Mouse (Mus musculus) gastrocnemius, postnatal 14 days (tissue): ENCODE measurements at regions not wholly inside any gene's neighbourhood (a gene's known extent, or its start where the extent isn't known, plus 50 kb on each side); places are given as distances from the start of the nearest gene placed in this dataset.

ENCODE experiments used
- DNase-seq: peaks from one replicate; pipeline ENCODE4 v3.0.0; 2021; ENCODE audit warnings: mixed read lengths
- intact Hi-C: fragments of 180-260 bp; cut with DNase I; formaldehyde crosslinking; loops from one replicate; pipeline ENCODE4 v1.15.1; 2025; ENCODE audit warnings: low total_unique reads

- intact Hi-C loops, result no loop called here
- no peak for DNase-seq
Observed at GRCm38 (mm10) chr4:94160620-94161019, 395.7 kb upstream of the Gm10306 start.

- intact Hi-C loops, result no loop called here
- no peak for DNase-seq
Observed at GRCm38 (mm10) chr4:94173096-94173495, 383.2 kb upstream of the Gm10306 start.

DNA sequence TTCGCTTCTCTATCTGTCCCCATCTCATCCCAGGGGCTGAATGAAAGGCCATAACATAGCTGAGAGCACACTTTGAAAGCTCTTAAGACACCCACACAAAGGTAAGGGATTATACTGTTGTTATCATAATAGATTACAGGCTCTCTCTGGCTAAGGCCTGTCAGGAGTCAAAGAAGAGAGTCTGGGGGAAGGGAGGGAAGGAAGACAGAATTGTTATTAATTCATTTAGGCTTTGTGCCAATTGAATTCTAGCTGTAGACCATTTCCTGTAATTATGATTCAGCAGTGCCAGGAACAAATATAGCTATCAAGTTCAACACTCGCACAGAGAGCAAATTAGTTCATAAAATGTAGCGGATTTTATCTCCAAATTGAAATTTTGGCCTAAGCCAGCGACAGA is 369.3 kb upstream of the Gm10306 start:
- DNase-seq, result no peak
- intact Hi-C loops, result no loop called here

DNA sequence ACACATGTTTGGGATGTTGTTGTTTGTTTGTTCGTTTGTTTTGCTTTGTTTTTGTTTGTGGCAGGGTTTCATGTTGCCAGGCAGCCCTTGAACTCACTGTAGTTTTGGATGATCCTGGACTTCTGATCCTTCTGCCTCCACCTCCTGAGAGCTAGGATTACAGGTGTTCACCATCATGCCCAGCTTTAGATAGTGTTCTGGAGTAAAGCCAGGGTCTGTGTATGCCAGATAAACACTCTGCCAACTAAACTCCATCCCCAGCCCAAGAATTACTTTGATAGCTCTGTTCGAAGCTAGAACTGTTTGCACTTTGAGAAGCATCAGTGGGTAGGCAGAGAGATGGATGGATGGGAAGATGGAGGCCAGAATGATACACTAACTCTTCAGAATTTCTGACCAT is 368.0 kb upstream of the Gm10306 start:
- no peak for DNase-seq
- intact Hi-C loops, result no loop called here

DNA sequence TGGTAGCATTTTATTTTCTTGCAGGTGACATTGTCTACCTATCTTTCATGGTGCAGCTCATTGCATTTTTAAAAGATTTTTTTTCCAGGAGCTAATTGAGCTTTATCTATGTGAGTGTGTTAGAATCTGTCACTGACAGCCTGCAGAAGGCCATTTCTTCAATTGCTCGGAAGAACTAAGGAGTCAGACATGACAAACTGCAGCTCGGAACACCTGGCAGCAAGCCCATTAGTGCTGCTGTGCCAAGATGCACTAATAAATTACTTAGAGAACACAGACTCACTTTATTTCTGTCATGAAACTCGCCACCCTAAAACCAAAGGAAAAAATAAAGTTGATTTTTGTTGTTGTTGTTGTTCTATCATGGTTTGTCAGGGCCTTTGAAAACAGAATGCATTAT is 367.5 kb upstream of the Gm10306 start:
- peak; percentile 28 for DNase-seq
- intact Hi-C loops, result no loop called here

DNA sequence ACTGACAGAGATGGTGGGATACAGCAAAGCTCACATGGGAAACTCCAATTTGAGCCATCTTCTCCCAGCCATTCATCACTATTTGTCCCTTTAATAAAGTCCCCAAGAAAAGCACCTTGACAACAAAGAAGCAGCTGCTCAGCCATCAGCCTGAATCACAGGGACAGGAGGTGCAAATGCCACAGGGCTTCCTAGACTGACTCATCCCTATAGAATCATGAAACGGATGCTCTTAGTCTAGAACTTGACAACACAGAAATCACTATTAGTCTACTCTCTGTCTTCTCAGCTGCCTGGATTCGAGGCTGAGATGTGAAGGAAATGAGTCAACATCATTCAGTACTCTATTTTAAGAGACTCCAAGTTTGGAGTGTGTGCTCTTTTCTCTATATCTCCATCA is 365.4 kb upstream of the Gm10306 start:
- intact Hi-C loops, result no loop called here

GRCm38 (mm10) chr4:94216265-94216664 is 340.1 kb upstream of the Gm10306 start:
- DNase-seq, result no peak
- intact Hi-C loops, result no loop called here

More for the DNA sequence above, 365.4 kb upstream of the Gm10306 start:
- no peak for DNase-seq

- intact Hi-C loops, result no loop called here
- DNase-seq, result no peak
Observed at GRCm38 (mm10) chr4:94235650-94236206, 320.6 kb upstream of the Gm10306 start.

DNA sequence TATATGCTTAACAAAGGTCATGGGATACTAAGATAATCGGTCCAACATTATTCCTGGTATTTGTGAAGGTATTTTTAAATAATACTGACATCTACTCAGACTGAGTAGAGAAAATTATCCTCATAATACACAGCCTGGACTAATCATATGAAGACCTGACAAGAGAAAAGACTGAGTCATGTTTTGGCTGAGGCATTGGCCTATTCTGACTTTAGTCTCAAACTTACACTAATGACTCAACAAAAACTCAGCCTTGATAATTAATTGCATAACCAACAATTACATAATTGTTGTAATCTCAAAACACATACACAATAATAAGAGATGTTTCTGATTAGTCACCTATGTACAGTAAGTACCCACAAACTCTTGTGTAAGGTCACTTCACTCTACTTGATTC is 300.3 kb upstream of the Gm10306 start:
- intact Hi-C loops, result no loop called here
- no peak for DNase-seq

GRCm38 (mm10) chr4:94261136-94261535 is 295.2 kb upstream of the Gm10306 start:
- intact Hi-C loops, result no loop called here
- no peak for DNase-seq

GRCm38 (mm10) chr4:94281732-94282131 is 274.6 kb upstream of the Gm10306 start:
- DNase-seq, result no peak

DNA sequence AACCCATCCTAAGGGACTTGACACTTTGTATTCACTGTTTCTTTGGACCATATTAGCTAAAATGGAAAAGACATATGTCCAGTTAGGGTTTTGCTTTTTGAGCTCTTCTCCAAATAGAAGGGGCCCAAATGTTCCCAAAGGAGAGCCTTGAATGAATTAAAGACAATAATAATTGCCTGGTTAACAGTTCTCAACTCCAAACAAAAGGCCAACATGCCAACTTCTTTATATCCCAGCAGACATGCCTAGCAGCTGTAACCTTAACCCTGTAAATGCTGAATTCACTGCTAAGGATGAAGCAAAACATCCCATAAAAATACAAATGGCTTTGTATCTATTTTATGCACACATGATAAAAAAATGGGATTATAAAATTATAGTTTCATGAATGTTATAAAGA is 264.2 kb upstream of the Gm10306 start:
- no peak for DNase-seq
- intact Hi-C loops, result no loop called here

More at GRCm38 (mm10) chr4:94281732-94282131, 274.6 kb upstream of the Gm10306 start:
- intact Hi-C loops, result no loop called here

DNA sequence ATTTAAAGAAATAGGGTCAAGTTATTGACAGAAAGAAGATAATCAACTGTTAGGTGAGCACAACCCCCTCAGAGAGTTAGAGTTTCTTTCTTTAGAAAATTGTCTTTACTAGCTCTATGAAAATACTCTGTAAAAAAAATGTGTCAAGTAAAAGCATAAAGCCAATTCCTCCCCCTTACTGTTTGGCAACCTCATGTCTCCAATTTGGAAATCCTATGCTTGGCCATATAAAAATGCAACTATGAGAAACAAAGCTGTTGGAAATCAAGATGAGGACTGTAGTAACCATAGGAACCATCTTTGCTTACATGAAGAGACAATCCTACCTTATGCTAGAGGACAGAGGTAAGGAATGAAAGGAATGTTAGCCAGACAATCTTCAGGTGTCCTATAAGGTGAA is 239.0 kb upstream of the Gm10306 start:
- intact Hi-C loops, result no loop called here
- DNase-seq, result no peak

- intact Hi-C loops, result no loop called here
- no peak for DNase-seq
Observed at GRCm38 (mm10) chr4:94326759-94327158, 229.6 kb upstream of the Gm10306 start.

- intact Hi-C loops, result no loop called here
- DNase-seq, result no peak
Observed at GRCm38 (mm10) chr4:94343331-94343730, 213.0 kb upstream of the Gm10306 start.

DNA sequence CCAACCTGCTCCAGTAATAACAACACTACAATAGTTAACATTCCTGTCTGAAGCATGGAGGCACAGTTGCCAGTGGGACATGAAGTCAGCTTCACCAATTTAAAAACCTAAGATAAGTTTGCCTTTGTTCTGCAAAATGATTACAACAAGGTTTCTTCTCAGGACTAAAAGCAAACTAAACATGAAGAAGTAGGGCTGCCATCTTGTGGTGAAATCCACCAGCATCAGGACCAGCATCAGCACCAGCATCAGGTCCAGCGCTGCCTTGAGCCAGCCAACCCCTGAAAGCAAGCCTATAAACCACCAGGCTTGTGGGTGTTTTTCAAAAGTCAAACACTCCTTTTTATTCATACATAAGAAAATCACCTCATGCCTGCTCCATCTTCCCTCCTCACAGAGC is 207.1 kb upstream of the Gm10306 start:
- intact Hi-C loops, result no loop called here
- no peak for DNase-seq

- DNase-seq, result no peak
- intact Hi-C loops, result no loop called here
Observed at GRCm38 (mm10) chr4:94356982-94357381, 199.4 kb upstream of the Gm10306 start.

DNA sequence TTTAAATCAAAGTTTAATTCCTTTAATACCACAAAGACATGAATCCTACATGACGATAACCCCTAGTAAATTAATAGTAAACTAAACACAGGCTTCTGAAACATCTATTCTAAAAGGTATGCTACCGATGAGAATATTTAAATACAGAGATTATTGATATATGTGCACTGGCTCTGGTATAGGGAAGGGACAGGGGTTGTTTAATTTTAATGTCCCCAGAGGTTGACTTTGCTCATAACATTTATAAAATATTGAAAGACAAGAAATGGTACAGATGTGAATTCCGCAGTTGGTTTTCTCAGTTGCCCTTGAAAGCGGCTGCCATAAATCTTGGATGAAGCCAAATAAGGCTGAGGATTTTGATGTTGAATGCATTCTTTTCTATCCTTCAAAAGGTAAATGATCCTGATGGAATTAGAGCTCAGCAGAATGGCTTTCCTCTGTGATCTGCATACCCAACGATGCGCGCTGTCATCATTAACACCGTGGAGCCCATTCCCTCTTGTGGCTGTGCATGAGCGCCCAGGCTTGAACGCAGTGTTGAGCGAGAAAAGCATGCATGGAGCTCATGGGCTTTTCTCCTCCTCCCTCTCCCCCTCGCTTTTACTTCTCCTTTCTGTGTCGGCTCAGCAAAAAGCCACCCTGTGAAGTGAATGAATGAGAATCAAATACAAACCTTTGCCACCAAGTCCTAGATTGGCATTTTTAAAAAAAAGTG is 195.4 kb upstream of the Gm10306 start:
- no peak for DNase-seq
- intact Hi-C loops, result no loop called here

GRCm38 (mm10) chr4:94361528-94362217 is 194.7 kb upstream of the Gm10306 start:
- DNase-seq, result no peak
- intact Hi-C loops, result no loop called here

GRCm38 (mm10) chr4:94365375-94365774 is 191.0 kb upstream of the Gm10306 start:
- intact Hi-C loops, result loop anchor here (5.0 kb wide), 1 partner anchor 1097 kb away; no protein-coding TSS in a partner anchor
- no peak for DNase-seq

DNA sequence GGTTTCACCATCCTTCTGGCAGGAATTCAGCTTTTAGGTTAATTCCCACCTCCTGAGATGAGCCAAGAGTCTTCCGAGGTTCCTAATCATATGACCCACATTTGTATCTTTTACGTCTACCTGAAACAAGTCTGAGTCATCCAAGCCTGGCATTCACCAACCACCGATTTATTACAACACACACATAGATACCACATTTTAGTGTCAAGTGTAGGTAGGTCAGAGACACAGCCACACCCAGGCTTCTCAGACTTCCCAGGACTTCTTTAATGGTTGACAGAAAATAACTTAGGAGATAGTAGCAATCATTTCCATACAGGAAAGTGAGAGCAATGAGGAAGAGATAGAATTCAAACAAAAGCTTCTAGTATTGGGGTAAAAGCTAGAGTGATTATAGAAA is 189.2 kb upstream of the Gm10306 start:
- no peak for DNase-seq
- intact Hi-C loops, result loop anchor here (5.0 kb wide), 1 partner anchor 1095 kb away; no protein-coding TSS in a partner anchor
